Mouse (Mus musculus) cerebellum, adult 2 months (tissue): ENCODE measurements around the gene Hsd17b2.

Source experiments
- CTCF ChIP-seq: fragments of 200-500 bp; IDR thresholded peaks from 2 replicates; pipeline ENCODE4 v1.5.1; 2011; ENCODE audit warnings: low read depth, mild to moderate bottlenecking, control low read depth, low read length, moderate library complexity, borderline replicate concordance; ENCODE audit not compliant: insufficient read depth
- POLR2A ChIP-seq: fragments of 200-500 bp; IDR thresholded peaks from 2 replicates; pipeline ENCODE4 v1.6.1; 2011; ENCODE audit warnings: low read length, control low read depth, borderline replicate concordance; ENCODE audit not compliant: insufficient read depth

DNA sequence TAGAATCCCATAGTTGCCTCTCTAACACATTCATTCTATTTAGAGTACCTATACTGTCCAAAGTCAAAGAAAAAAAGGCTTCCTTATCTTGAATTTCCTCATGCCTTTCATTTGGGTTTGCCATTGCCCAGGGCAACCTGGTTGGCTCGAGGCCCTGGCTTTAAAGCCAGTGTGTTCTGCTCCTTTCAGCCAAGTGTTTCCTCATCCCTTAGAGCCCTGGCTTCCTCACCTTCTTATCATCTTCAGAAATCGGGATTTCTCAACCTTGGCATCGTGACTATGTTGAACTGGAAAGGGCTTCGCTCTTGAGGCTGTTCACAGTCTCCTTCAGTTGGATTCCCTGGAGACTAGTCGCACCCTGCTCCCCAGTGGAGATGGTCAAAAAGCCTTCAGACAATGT lies 12.9 kb downstream of the Hsd17b2 start:
- no peak for TF ChIP-seq POLR2A
- TF ChIP-seq CTCF, result no peak
